Mouse (Mus musculus): ENCODE measurements at regions not wholly inside any gene's neighbourhood (a gene's known extent, or its start where the extent isn't known, plus 50 kb on each side); places are given as distances from the start of the nearest gene placed in this dataset.

- ATAC-seq (replicated peaks; ENCODE audit: low FRiP score) (no peak), DNase-seq (ENCODE audit: low spot score) (no peak)
- Histone ChIP-seq H3K27me3 (replicated peaks; ENCODE audit: control insufficient read depth, insufficient read depth, low read length) (no peaks in the 10 kb centered on the region), H3K36me3 (ENCODE audit: control insufficient read depth, insufficient read depth, low read length) (no peaks in the 10 kb centered on the region), H3K27ac (ENCODE audit: low read depth, low read length) (no peak overlapping the region), H3K4me1 (replicated peaks; ENCODE audit: control insufficient read depth, insufficient read depth, low read length) (no peaks in the 10 kb centered on the region), H3K4me2 (no peak overlapping the region), H3K9me3 (ENCODE audit: control insufficient read depth, low read length) (no peaks in the 10 kb centered on the region), H3K9ac (ENCODE audit: low read depth, low read length) (no peak overlapping the region), H3K4me3 (ENCODE audit: low read depth, low read length) (no peak overlapping the region)
- 81% methylated on average over 7 of the region's 7 CpGs for WGBS
Observed at GRCm38 (mm10) chr14:87902416-87902815, 486.0 kb downstream of the Tdrd3 start.
